Mouse (Mus musculus) bone marrow, adult 2 months (tissue): Measurements from ENCODE around the gene Susd4.

ENCODE experiments used
- CTCF ChIP-seq: fragments of 200-500 bp; IDR thresholded peaks from 2 replicates; pipeline ENCODE4 v1.5.1; 2011; ENCODE audit warnings: low read length, control low read depth; ENCODE audit not compliant: control insufficient read depth, insufficient read depth
- POLR2A ChIP-seq: fragments of 200-500 bp; IDR thresholded peaks from 2 replicates; pipeline ENCODE4 v1.6.1; 2011; ENCODE audit warnings: low read depth, mild to moderate bottlenecking, control low read depth, low read length, borderline replicate concordance; ENCODE audit not compliant: control insufficient read depth

DNA sequence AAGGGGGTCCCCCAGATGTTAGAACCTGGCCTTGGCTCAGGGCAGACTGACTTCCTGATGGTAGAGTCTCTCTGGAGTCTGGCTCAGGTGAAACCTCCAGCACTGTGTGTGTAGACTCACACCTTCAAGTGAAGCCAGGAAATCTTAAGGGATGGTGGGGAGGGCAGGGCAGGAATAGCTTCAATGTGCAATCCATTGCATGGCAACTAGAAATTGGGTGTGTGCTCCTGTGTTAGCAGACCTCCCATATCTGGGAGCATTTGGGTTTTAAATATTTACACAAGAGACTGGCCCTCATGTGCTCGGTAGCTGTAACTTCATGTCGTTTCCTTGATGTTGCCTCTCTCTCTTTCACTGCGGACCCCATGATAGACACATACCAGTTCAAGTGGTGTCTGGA is 62.9 kb downstream of the Susd4 start:
- no peak for TF ChIP-seq POLR2A
- no peak for TF ChIP-seq CTCF
